Mouse (Mus musculus) megakaryocyte, adult 5-6 weeks (primary cell): Measurements from ENCODE around the gene Srsy. TPM values are rescaled to one million over a fixed set of nuclear protein-coding genes. Genes with fewer than 3 reads are reported as not detected.
"Not testable (repeated sequence)": the region's sequence is repeated elsewhere in the genome, so short reads cannot be mapped to it uniquely, and the experiment has no call there.

Experiments
- ATAC-seq: 2 replicates; pipeline ENCODE4 v1.8.0; 2016; ENCODE audit warnings: mild to moderate bottlenecking, inconsistent platforms; ENCODE audit not compliant: poor library complexity, severe bottlenecking
- total RNA-seq, 2 experiments: library from RNA; stranded (forward) in 1 of 2; stranded (reverse) in 1 of 2; fragments of 153-499, 151-499 nt in 1 of 2; fragments of 221-1000, 200-1000 nt in 1 of 2; gene quantifications; 2 replicates each; pipeline versions ENCODE4 v1.2.3 to v1.2.4; 2015 to 2017

Gene Srsy
- total RNA-seq (2015) (not detected in 2 replicates), total RNA-seq (2017) (not detected in 2 replicates)

GRCm38 (mm10) chrY:17937230-17937629 lies at the start of gene Srsy:
TSS of gene Srsy (minus strand) at chrY:17937330.
- ATAC-seq = not testable (repeated sequence)

Other genes starting within 250 kb of the Srsy start
- gene Gm21904, start 91.1 kb downstream of the Srsy start, total RNA-seq (2015) = not detected in 2 replicates
- gene Gm21904, start 91.1 kb downstream of the Srsy start, total RNA-seq (2017) = not detected in 2 replicates
- gene Gm20772, start 62.6 kb downstream of the Srsy start, total RNA-seq (2015) = not detected in 2 replicates
- gene Gm20772, start 62.6 kb downstream of the Srsy start, total RNA-seq (2017) = not detected in 2 replicates
- not detected in 2 replicates for gene Gm20831, start 62.6 kb downstream of the Srsy start, total RNA-seq (2015)
- not detected in 2 replicates for gene Gm20831, start 62.6 kb downstream of the Srsy start, total RNA-seq (2017)
- gene Gm21764, start 124.5 kb upstream of the Srsy start, total RNA-seq (2015) = not detected in 2 replicates
- gene Gm21764, start 124.5 kb upstream of the Srsy start, total RNA-seq (2017) = not detected in 2 replicates
- gene Ssty1, start 151.8 kb upstream of the Srsy start, total RNA-seq (2015) = not detected in 2 replicates
- not detected in 2 replicates for gene Ssty1, start 151.8 kb upstream of the Srsy start, total RNA-seq (2017)